ENCODE assay signal across 7 mouse cellular contexts in the genomic region with DNA sequence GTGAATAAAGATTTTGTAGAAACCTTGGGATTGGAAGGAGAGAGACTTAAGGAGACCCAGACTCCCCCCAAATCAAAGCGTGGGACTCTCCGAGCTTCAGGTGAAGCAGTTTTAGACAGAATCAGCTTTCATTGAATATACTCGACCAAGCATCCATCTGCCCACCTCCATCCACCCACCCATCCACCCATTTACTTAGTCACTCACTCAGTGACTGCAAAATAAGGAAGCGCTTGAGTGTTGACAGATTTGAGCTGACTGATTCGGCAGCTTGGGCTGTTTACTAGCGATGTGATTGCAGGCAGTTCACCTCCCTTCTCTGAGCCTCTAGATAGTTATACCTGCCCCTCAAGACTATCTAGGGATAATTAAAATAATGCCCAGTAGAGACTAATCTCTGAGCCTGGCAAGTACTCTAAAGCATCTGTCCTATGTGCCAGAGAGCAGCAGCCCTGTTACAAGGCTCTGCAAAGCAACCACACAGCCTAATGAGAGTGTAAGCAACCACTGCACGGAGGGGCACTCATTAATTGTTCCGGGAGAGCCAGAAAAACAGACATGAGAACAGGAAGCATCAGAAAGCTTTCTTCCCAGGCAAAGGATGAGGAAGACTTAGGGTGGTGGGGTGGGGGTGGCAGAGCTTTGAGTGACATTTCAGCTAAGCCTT.
DNase-seq lines count a peak whose midpoint lies in the region; ATAC-seq and TF ChIP-seq lines count a peak whose summit lies in the region.

No protein-coding gene starts in this region.

- peak overlapping the region; percentile 35 for H3K4me2 ChIP-seq in neural tube, embryonic 11.5 days (ENCODE audit: low read depth)
- H3K4me2 ChIP-seq in forebrain, embryonic 15.5 days (replicated peaks): peak overlapping the region; percentile 53
- peak overlapping the region; percentile 51 for H3K4me2 ChIP-seq in limb, embryonic 14.5 days (replicated peaks; ENCODE audit: low read depth, low read length, severe bottlenecking)

- no peak for DNase-seq in neural tube, embryonic 11.5 days (ENCODE audit: low spot score)
- DNase-seq in neural tube, embryonic 10.5 days (ENCODE audit: extremely low spot score, low spot score): no peak
- no peak for DNase-seq in limb, embryonic 14.5 days (ENCODE audit: low spot score)
- peak; percentile 25 to 28 for DNase-seq in right cerebral cortex, postnatal 36 days (ENCODE audit: low spot score in 2 of 2)
- no peak for DNase-seq in lung, postnatal 10 days

- H3K36me3 ChIP-seq in neural tube, embryonic 11.5 days (ENCODE audit: control insufficient read depth, insufficient read depth, low read length): no peaks in the 10 kb centered on the region
- no peaks in the 10 kb centered on the region for H3K36me3 ChIP-seq in forebrain, embryonic 15.5 days
- no peaks in the 10 kb centered on the region for H3K36me3 ChIP-seq in limb, embryonic 14.5 days (ENCODE audit: control insufficient read depth, insufficient read depth, low read length)

- H3K27ac ChIP-seq in neural tube, embryonic 11.5 days (ENCODE audit: low read depth, low read length): no peak overlapping the region
- H3K27ac ChIP-seq in forebrain, embryonic 15.5 days (replicated peaks): peak overlapping the region; percentile 70
- no peak overlapping the region for H3K27ac ChIP-seq in limb, embryonic 14.5 days (replicated peaks; ENCODE audit: low read depth, low read length)

- no peaks in the 10 kb centered on the region for H3K9me3 ChIP-seq in neural tube, embryonic 11.5 days (ENCODE audit: control insufficient read depth, low read length)
- H3K9me3 ChIP-seq in forebrain, embryonic 15.5 days: no peaks in the 10 kb centered on the region
- no peaks in the 10 kb centered on the region for H3K9me3 ChIP-seq in limb, embryonic 14.5 days (ENCODE audit: control insufficient read depth, low read length)

- 10% methylated on average over 8 of the region's 8 CpGs for WGBS in neural tube, embryonic 11.5 days
- WGBS in forebrain, embryonic 15.5 days: 4% methylated on average over 8 of the region's 8 CpGs
- 5% methylated on average over 8 of the region's 8 CpGs for WGBS in limb, embryonic 14.5 days

- H3K4me3 ChIP-seq in neural tube, embryonic 11.5 days (ENCODE audit: low read depth, low read length): no peak overlapping the region
- H3K4me3 ChIP-seq in forebrain, embryonic 15.5 days: peak overlapping the region; percentile 38
- peak overlapping the region; percentile 22 for H3K4me3 ChIP-seq in limb, embryonic 14.5 days (replicated peaks; ENCODE audit: low read length)

- no peak overlapping the region for H3K9ac ChIP-seq in neural tube, embryonic 11.5 days (ENCODE audit: low read length)
- peak overlapping the region; percentile 27 for H3K9ac ChIP-seq in forebrain, embryonic 15.5 days (replicated peaks)
- H3K9ac ChIP-seq in limb, embryonic 14.5 days (ENCODE audit: low read depth, low read length, severe bottlenecking): peak overlapping the region; percentile 22

- no peaks in the 10 kb centered on the region for H3K27me3 ChIP-seq in neural tube, embryonic 11.5 days (ENCODE audit: control insufficient read depth, insufficient read depth, low read length)
- peaks cover 5% of the 10 kb centered on the region; the same call in 1 of the 2 replicates for H3K27me3 ChIP-seq in forebrain, embryonic 15.5 days
- H3K27me3 ChIP-seq in limb, embryonic 14.5 days (ENCODE audit: control insufficient read depth, insufficient read depth, low read length): no peaks in the 10 kb centered on the region

- no peak for ATAC-seq in neural tube, embryonic 11.5 days (ENCODE audit: insufficient read depth, low FRiP score, low TSS enrichment)
- ATAC-seq in forebrain, embryonic 15.5 days (replicated peaks): peak; percentile 49
- ATAC-seq in limb, embryonic 14.5 days (ENCODE audit: low FRiP score, low read depth): no peak
- no peak for ATAC-seq in erythroid progenitor cell, adult 5-6 weeks (replicated peaks; ENCODE audit: low FRiP score, poor library complexity, severe bottlenecking)

- peaks cover 9% of the 10 kb centered on the region for H3K4me1 ChIP-seq in neural tube, embryonic 11.5 days (ENCODE audit: control insufficient read depth, insufficient read depth, low read length)
- H3K4me1 ChIP-seq in forebrain, embryonic 15.5 days: peaks cover 18% of the 10 kb centered on the region
- H3K4me1 ChIP-seq in limb, embryonic 14.5 days (ENCODE audit: control insufficient read depth, insufficient read depth, low read length): peaks cover 11% of the 10 kb centered on the region

- TF ChIP-seq POLR2A in limb, embryonic 14.5 days (IDR thresholded peaks at IDR 0.05; ENCODE audit: borderline replicate concordance, extremely low read depth, insufficient read depth, insufficient read length): no peak

Comparison
In these comparisons a context has a peak if more than half of its experiments do, and no peak if none do; other contexts are left out.
1. DNase-seq: peak in right cerebral cortex, postnatal 36 days (2 of 2); none in neural tube, embryonic 11.5 days (single experiment), neural tube, embryonic 10.5 days (single experiment), limb, embryonic 14.5 days (single experiment) and lung, postnatal 10 days (single experiment).
2. Peak in every context shown above with its lines, with median percentiles within 50 percentile points of each other: H3K4me2 ChIP-seq.